Comparison of ENCODE assay signal across 19 mouse cellular contexts in the genomic region with DNA sequence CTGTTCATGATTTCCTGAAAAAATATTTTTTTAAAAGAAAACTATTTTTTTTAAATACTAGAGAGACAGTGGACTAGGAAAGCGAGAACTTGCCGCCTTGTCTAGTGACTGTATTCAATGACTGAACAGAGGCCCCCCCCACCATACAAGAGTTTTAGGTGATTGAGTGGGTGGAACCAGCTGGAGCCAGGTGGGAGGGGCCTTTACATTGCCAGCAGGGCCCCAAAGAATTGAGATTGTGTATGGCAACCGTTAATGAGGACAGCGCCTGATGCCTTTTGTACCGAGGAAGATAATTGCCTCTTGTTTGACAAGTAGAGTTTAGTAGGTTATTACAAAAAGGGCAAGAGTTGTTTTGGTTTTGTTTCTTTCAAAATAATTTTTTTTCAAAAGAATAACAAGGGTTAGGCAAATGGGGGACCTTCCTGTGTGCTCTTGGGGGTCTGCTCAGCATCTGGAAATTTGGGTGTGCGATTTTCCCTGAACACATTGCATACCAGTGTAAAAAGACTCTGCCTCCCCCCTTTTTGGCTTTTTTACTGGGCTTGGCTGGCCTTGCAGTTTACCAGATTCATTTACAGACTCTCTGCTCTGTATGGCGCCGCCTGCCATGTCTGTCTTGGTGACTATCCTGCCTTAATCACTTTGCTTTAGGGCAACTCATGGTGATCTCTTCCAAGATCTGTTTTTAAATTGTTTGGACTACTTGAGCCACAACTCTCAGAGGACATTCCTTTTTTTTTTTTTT.
DNase-seq lines count a peak whose midpoint lies in the region; ATAC-seq and TF ChIP-seq lines count a peak whose summit lies in the region.
"Had no signal": no experiment of that assay in that cellular context is flagged by ENCODE, and none has a peak within 500 bp of the region (broad histone marks: within the 10 kb centered on the region; RNA-seq: fewer than 3 reads in every experiment).

No protein-coding gene starts in this region.

- WGBS in midbrain, embryonic 11.5 days = 81% methylated on average over 8 of the region's 8 CpGs
- WGBS in midbrain, postnatal 0 days = 83% methylated on average over 8 of the region's 8 CpGs
- WGBS in embryonic facial prominence, embryonic 10.5 days = 62% methylated on average over 8 of the region's 8 CpGs
- 29% methylated on average over 8 of the region's 8 CpGs for WGBS in forebrain, embryonic 12.5 days
- WGBS in liver, postnatal 0 days (ENCODE audit: insufficient replicate concordance) = 78% methylated on average over 8 of the region's 8 CpGs

- H3K4me1 ChIP-seq in midbrain, embryonic 11.5 days (ENCODE audit: control insufficient read depth, insufficient read depth, low read length) = no peaks in the 10 kb centered on the region
- H3K4me1 ChIP-seq in midbrain, postnatal 0 days (ENCODE audit: insufficient read depth, low read length) = no peaks in the 10 kb centered on the region
- H3K4me1 ChIP-seq in embryonic facial prominence, embryonic 10.5 days = peaks cover 19% of the 10 kb centered on the region
- peaks cover 7% of the 10 kb centered on the region; the same call in 1 of the 2 replicates for H3K4me1 ChIP-seq in forebrain, embryonic 12.5 days
- H3K4me1 ChIP-seq in liver, postnatal 0 days (ENCODE audit: insufficient read depth) = no peaks in the 10 kb centered on the region
- H3K4me1 ChIP-seq: embryonic facial prominence, embryonic 15.5 days; heart, embryonic 10.5 days; liver, embryonic 12.5 days; megakaryocyte, embryonic 14.5 days had no signal

- no peaks in the 10 kb centered on the region for H3K27me3 ChIP-seq in midbrain, embryonic 11.5 days (ENCODE audit: control insufficient read depth, insufficient read depth, low read length)
- no peaks in the 10 kb centered on the region for H3K27me3 ChIP-seq in midbrain, postnatal 0 days (ENCODE audit: insufficient read depth, low read length)
- H3K27me3 ChIP-seq in embryonic facial prominence, embryonic 10.5 days (replicated peaks; ENCODE audit: low read depth, poor library complexity, severe bottlenecking) = no peaks in the 10 kb centered on the region
- no peaks in the 10 kb centered on the region for H3K27me3 ChIP-seq in forebrain, embryonic 12.5 days
- no peaks in the 10 kb centered on the region for H3K27me3 ChIP-seq in liver, postnatal 0 days (ENCODE audit: insufficient read depth, low read length)
- H3K27me3 ChIP-seq: embryonic facial prominence, embryonic 15.5 days; liver, embryonic 12.5 days; megakaryocyte, embryonic 14.5 days had no signal

- no peak for ATAC-seq in midbrain, embryonic 11.5 days (ENCODE audit: low FRiP score)
- ATAC-seq in midbrain, postnatal 0 days (ENCODE audit: low FRiP score) = no peak
- peak; percentile 83; the same call in 1 of the 2 replicates for ATAC-seq in forebrain, embryonic 12.5 days (ENCODE audit: low FRiP score)
- no peak for ATAC-seq in liver, postnatal 0 days
- ATAC-seq: CD4-positive, CD25-positive, alpha-beta regulatory T cell, adult 4 months; intestine, embryonic 16.5 days; liver, embryonic 12.5 days had no signal

- H3K9ac ChIP-seq in midbrain, embryonic 11.5 days (ENCODE audit: low read length) = no peak overlapping the region
- H3K9ac ChIP-seq in midbrain, postnatal 0 days (replicated peaks; ENCODE audit: low read length, poor library complexity, severe bottlenecking) = no peak overlapping the region
- H3K9ac ChIP-seq in forebrain, embryonic 12.5 days = no peak overlapping the region
- H3K9ac ChIP-seq in liver, postnatal 0 days (replicated peaks) = no peak overlapping the region
- H3K9ac ChIP-seq: embryonic facial prominence, embryonic 15.5 days; liver, embryonic 12.5 days had no signal

- H3K4me3 ChIP-seq in midbrain, embryonic 11.5 days (ENCODE audit: low read depth, low read length) = no peak overlapping the region
- H3K4me3 ChIP-seq in midbrain, postnatal 0 days (ENCODE audit: low read depth, low read length) = no peak overlapping the region
- H3K4me3 ChIP-seq in embryonic facial prominence, embryonic 10.5 days = no peak overlapping the region
- no peak overlapping the region for H3K4me3 ChIP-seq in forebrain, embryonic 12.5 days (replicated peaks)
- H3K4me3 ChIP-seq in liver, postnatal 0 days (ENCODE audit: low read depth, low read length) = no peak overlapping the region
- H3K4me3 ChIP-seq: embryonic facial prominence, embryonic 15.5 days; heart, embryonic 10.5 days; limb, embryonic 10.5 days; liver, embryonic 12.5 days; megakaryocyte, embryonic 14.5 days; myocyte had no signal

- no peak for TF ChIP-seq EP300 in liver, postnatal 0 days (IDR thresholded peaks at IDR 0.05; ENCODE audit: low read depth)

- no peak for TF ChIP-seq CTCF in midbrain, postnatal 0 days (IDR thresholded peaks at IDR 0.05)
- no peak for TF ChIP-seq CTCF in liver, postnatal 0 days (IDR thresholded peaks at IDR 0.05; ENCODE audit: low read depth)

- DNase-seq in midbrain, embryonic 11.5 days (ENCODE audit: low spot score, missing footprints) = peak; percentile 62
- DNase-seq in midbrain, postnatal 0 days (ENCODE audit: low spot score) = no peak
- DNase-seq in embryonic facial prominence, embryonic 10.5 days (ENCODE audit: low spot score) = peak; percentile 22
- peak; percentile 73 for DNase-seq in retina, embryonic 14.5 days (ENCODE audit: low spot score)
- no peak for DNase-seq in spleen, adult 18-20 months
- no peak for DNase-seq in liver, postnatal 0 days
- DNase-seq: adrenal gland, postnatal 25 days; gastrocnemius, postnatal 25 days; thymus, postnatal 14 days had no signal

- H3K27ac ChIP-seq in midbrain, embryonic 11.5 days (ENCODE audit: low read depth, low read length) = no peak overlapping the region
- H3K27ac ChIP-seq in midbrain, postnatal 0 days (ENCODE audit: low read depth, low read length) = no peak overlapping the region
- H3K27ac ChIP-seq in embryonic facial prominence, embryonic 10.5 days (replicated peaks) = no peak overlapping the region
- peak overlapping the region; percentile 60; the same call in 1 of the 2 replicates for H3K27ac ChIP-seq in forebrain, embryonic 12.5 days
- H3K27ac ChIP-seq in liver, postnatal 0 days (ENCODE audit: low read depth) = no peak overlapping the region
- H3K27ac ChIP-seq: embryonic facial prominence, embryonic 15.5 days; heart, embryonic 10.5 days; kidney, postnatal 0 days; limb, embryonic 10.5 days; liver, embryonic 12.5 days had no signal

- no peaks in the 10 kb centered on the region for H3K9me3 ChIP-seq in midbrain, embryonic 11.5 days (ENCODE audit: control insufficient read depth, low read length)
- no peaks in the 10 kb centered on the region for H3K9me3 ChIP-seq in midbrain, postnatal 0 days (ENCODE audit: low read length)
- H3K9me3 ChIP-seq in embryonic facial prominence, embryonic 10.5 days = no peaks in the 10 kb centered on the region
- no peaks in the 10 kb centered on the region for H3K9me3 ChIP-seq in forebrain, embryonic 12.5 days
- no peaks in the 10 kb centered on the region for H3K9me3 ChIP-seq in liver, postnatal 0 days (ENCODE audit: low read length)
- H3K9me3 ChIP-seq: embryonic facial prominence, embryonic 15.5 days; heart, embryonic 10.5 days; limb, embryonic 10.5 days; liver, embryonic 12.5 days had no signal

- no peaks in the 10 kb centered on the region for H3K36me3 ChIP-seq in midbrain, embryonic 11.5 days (ENCODE audit: control insufficient read depth, insufficient read depth, low read length)
- no peaks in the 10 kb centered on the region for H3K36me3 ChIP-seq in midbrain, postnatal 0 days (ENCODE audit: insufficient read depth, low read length)
- H3K36me3 ChIP-seq in embryonic facial prominence, embryonic 10.5 days (replicated peaks) = no peaks in the 10 kb centered on the region
- H3K36me3 ChIP-seq in forebrain, embryonic 12.5 days (replicated peaks) = no peaks in the 10 kb centered on the region
- H3K36me3 ChIP-seq in liver, postnatal 0 days (replicated peaks; ENCODE audit: insufficient read depth, low read length) = no peaks in the 10 kb centered on the region
- H3K36me3 ChIP-seq: embryonic facial prominence, embryonic 15.5 days; heart, embryonic 10.5 days; limb, embryonic 10.5 days; liver, embryonic 12.5 days had no signal

- no peak overlapping the region for H3K4me2 ChIP-seq in midbrain, embryonic 11.5 days
- H3K4me2 ChIP-seq in midbrain, postnatal 0 days (ENCODE audit: low read depth, low read length, poor library complexity, severe bottlenecking) = no peak overlapping the region
- H3K4me2 ChIP-seq in forebrain, embryonic 12.5 days = no peak overlapping the region
- no peak overlapping the region for H3K4me2 ChIP-seq in liver, postnatal 0 days (ENCODE audit: low read depth, low read length)
- H3K4me2 ChIP-seq: embryonic facial prominence, embryonic 15.5 days; liver, embryonic 12.5 days had no signal

Comparison
In these comparisons a context has a peak if more than half of its experiments do, and no peak if none do; other contexts are left out.
1. DNase-seq: peak in midbrain, embryonic 11.5 days (single experiment), embryonic facial prominence, embryonic 10.5 days (single experiment) and retina, embryonic 14.5 days (single experiment); none in midbrain, postnatal 0 days (single experiment), spleen, adult 18-20 months (0 of 2) and liver, postnatal 0 days (single experiment).